Mouse (Mus musculus) Muller cell, postnatal 12 days (primary cell): Measurements from ENCODE around the gene Gstcd.

Experiments
- DNase-seq: peaks from one replicate; pipeline ENCODE4 v3.0.0-alpha.2; 2015; ENCODE audit errors: inconsistent ontology term

The Gstcd gene

DNA sequence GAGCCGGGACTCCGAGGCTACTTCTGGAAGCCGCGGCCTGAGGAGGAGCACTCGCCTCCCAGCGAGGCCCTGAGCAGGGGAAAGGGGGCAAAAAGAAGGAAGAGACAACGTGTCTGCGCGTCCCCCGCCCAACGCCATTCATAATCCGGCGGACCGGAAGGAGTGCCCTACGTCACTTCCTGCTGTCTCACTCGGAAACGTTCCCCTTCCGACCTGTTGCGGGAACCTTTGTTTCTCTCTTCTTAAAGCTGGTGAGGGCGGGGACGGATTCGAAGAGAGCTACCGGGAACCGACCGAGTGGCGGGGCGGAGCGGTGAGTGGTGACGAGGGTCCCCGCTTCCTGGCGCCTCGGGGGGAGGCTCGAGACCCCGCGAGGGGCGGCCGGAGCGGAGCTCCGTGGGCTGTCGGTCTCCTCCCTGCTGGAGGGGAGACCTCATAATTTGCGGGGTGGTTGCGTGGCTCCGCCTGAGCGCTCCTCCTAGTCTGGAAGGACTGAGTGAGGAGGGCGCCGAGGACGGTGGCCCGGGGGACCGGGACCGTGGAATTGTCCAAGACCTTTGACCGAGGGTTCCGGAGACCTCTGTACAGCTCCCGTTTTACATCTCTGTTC lies at the start of gene Gstcd, which contains the start of gene Ints12:
Gstcd (minus strand) TSS at position 370 of the 610 bp plus-strand sequence.
Ints12 (plus strand) TSS at position 177 of the 610 bp plus-strand sequence.
- DNase-seq: peak; percentile 94

DNA sequence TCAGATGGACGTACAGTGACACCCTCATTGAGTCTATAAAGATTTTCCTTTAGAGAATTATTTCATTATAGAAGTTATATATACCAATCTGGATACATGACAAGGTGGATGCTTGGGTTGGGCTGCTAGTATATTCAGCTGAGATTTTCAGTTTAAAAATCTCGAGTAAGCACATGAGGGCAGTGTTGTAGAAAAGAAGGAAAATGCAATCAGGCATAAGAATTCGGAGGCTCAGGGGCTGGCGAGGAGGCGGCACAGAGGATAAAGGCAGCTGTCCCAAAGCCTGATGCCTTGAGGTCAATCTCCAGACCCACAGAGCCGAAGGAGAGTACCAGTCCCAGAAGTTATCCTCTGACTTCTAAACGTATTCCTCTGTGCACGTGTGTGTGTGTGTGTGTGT lies 40.8 kb upstream of the Gstcd start:
- DNase-seq: no peak

DNA sequence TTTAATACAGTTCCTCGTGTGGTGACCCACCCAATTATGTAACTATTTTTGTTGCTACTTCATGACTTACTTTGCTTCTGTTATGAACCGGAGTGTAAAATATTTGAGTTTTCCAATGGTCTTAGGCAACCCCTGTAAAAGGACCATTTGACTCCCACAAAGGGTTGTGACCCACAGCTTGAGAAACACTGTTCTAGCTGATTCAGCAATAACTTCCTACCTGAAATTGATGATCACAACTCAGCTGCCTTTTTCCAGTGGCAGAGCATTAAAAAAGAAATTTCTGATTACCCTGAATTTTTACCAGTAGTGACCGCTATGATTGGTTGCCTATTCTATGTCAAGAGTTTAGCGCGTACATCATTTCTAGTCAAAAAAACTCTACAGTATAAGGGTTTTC lies 39.5 kb upstream of the Gstcd start:
- no peak for DNase-seq

DNA sequence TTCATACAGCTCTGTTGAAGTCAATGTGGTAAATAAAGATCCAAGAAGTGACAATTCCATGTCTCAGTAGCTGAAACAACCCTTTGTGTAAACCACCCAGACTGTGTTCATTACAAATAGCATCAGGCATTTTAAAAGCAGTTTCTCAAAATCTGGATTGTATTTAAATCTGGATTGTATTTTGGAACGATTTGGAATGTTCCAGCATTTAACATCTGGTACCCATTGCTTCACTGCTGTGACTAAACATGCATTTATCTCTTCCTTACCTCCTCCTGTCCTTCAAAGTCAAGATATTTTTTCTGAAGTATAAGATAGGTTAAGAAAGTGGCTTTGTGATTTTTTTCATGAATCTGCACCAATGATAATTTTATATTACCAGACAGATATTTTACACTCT lies 21.4 kb upstream of the Gstcd start:
- no peak for DNase-seq

DNA sequence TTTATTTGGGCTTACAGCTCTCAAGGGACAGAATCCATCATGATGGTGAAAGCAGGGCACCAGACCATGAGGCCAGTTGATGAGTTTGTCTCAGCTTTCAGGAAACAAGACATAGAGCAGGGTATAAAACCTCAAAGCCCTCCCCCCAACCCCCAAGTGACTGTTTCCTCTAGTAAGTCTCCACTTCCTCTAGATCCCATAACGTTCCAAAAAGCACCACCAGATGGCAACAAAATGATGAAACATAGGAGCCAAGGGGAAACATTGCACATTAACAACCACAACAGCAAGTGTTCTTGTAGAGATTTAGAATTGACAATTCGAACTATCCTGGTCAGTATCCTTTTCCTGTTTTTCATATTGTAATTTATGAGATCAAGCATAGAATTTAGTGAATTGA lies 19.9 kb upstream of the Gstcd start:
- DNase-seq: peak; percentile 34

DNA sequence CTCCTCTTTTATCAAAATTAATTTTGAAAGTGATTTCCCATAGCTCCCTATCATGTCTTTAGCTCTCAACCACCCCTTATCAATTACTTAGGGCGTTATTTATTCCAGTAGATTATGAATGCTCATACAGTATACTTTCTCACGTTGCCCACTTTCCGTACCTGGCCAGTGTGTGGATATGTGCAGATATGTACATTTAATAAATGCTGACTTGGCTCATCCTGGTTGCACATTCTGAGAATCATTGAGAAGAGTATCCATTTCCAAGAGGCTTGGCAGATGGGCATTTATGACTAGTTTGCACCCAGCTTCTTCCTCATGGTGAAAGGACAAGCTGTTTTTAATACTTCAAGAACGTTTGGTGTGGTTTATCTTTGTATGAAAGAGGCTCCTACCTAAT lies 18.0 kb upstream of the Gstcd start:
- no peak for DNase-seq

DNA sequence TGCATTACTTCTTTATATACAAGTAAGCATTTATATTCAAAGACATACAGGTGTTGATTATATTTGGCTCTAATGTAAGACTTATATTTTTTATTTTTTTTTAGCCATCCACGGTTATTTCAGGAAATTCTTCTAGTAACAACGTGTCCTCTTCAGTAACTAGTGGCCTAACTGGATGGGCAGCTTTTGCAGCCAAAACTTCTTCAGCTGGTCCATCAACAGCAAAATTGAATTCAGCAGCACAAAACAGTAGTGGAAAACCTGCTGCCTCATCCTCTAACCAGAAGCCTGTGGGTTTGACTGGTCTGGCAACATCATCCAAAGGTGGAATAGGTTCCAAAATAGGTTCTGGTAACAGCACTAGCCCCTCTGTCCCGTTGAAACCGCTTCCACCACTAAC lies 16.9 kb upstream of the Gstcd start:
- DNase-seq: no peak

DNA sequence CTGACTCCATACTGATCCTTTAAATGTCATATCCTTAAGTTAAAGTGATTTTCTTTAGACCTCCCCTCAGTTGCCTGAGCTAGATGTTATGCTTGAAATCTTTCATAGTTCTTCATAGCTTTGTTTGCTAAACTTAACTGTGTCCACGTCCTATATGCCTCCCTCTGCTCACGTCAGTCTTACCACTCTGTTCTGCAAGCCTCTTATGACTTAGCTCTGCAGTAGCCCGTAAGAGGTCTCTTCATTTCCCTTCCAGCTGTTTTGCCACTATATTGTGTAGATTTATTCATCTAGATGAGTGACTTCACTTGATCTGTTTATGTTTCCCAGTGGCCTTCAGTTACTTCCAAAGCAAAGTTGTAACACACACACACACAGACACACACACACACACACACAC lies 12.6 kb upstream of the Gstcd start:
- DNase-seq: no peak

DNA sequence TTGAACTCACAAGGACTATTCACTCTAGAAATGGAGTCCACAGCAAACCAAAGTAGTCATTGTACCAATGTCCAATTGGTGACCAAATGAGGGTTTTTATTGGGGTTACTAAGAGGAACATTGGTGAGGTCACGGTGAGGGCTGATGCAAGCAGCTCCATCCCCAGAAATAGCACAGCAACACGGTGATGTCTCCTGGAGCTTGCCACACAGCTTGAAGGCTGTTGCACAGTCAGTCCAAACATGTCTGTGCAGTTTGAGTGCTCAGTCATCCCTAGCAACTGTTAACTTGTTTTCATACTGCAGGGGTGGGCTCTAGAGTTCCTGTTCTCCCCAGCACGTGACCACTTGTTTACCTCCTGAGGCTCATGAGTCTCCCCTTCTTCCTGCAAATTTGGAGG lies 11.9 kb upstream of the Gstcd start:
- no peak for DNase-seq

DNA sequence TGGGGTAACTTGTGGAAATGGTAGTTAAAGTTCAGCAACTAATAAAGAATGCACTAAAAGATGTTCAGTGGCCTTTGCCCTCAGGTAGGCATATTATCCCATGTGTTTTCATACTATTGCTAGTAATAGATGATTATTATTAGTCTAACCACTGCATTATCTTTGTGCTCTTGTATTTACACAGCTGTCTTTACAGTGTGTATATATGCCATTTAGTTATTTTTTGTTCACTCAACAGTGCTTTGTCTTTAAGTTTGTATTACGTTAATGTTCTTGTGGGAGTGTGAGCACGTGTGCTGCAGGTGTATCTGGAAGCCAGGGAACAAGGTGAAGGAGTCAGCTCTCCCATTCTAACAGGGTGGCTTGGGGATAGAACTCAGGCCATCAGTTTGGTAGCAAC lies 7.1 kb upstream of the Gstcd start:
- no peak for DNase-seq

DNA sequence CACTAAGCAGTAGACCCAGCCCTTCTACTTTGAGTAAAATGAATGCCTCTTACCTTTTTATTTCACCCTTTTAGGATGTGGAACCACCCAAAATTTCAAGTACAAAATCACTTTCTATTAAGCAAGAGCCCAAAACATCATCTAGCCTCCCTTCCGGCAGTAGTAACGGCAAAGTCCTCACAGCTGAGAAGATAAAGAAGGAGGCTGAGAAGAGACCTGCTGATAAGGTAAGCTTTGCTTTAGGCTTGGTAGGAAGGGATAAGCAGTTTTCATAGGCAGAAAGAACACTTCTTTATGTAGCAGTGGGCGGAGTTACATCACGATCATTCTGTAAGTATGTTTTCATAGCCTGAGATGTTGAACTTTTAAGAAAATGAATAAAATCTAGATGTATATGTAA lies 6.5 kb upstream of the Gstcd start:
- no peak for DNase-seq

DNA sequence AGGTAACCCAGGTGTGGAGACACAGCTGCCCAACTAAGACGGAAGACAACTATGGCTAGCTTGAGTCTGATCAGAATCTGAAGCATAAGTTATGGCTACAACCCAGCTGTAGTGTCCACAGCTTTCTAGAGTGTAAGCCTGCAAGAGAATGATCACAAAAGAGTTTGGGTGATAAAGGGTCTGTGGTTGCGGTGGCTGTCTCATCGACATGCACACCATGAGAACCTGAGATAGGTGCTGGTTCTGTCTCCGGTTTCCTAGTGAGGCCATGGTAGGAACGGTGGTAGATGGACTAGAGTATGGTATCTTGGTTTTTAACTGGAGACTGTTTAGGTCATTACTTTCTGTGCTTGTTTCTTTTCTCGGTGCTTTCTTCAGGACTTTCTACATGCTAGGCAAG lies 6.1 kb upstream of the Gstcd start:
- no peak for DNase-seq

DNA sequence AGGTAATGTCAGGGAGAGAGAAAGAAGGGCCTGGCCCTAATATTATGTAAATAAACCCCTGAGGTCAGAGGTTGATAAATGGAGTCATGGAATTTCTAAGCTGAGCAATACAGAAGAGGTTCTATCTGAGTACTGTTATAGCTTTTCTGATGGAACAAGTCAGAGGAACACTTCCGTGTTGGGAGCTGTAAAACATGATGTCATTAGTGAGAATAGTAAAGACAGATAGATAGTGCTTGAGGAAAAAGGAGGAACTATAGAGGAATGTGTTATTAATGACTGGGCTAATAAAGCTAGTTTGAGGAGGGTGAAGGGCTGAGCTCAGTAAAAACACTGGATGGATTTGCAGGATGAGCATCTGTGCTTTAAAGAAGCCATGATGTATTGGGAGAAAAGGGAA lies 2.5 kb upstream of the Gstcd start:
- DNase-seq: no peak

DNA sequence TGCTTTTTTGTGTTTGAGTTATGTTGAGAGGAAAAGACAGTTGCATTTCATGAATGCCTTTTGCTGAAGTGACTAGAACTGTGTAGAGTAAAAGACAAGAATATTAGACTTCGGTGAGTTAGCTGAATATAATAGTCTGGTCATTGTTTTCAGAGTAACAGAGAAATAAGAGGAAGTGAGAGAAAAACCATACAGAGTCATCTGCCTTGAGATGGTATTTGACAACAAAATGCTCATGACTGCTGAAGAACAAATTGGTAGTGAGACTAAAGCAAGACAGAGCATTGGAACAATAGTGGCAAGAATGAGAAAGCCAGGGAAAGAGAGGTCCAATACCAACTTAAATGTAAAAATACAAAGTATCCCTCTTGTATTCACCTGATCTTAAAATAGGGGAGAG lies 1.1 kb upstream of the Gstcd start:
- no peak for DNase-seq

DNA sequence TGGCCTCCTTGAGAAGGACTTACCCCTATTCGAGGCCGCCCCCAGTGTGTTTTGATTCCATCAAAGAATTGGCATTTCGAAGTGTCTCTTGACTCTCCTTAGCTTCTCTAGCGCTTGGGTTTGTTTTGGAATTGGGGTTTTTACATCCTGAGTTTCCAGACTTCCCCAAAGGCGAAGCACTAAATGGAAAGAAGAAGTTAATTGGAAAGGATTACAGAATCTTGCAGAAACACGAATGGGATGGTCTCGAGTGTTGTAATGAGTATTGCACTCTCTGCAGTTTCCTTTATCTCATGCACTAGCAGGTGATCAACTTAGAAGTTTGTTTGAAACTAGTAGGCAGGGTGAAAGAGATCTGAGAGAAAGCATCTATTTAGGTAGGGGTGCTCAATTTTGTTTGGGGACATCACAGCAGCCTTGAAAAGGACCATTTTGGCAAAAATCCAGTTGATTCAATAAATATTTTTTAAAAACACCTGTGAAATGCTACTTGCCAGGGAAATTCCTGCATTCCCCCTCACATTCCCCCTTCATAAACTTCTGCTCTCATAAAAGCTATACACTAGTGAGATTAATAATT lies 531 bp upstream of the Gstcd start:
- DNase-seq: peak; percentile 4

DNA sequence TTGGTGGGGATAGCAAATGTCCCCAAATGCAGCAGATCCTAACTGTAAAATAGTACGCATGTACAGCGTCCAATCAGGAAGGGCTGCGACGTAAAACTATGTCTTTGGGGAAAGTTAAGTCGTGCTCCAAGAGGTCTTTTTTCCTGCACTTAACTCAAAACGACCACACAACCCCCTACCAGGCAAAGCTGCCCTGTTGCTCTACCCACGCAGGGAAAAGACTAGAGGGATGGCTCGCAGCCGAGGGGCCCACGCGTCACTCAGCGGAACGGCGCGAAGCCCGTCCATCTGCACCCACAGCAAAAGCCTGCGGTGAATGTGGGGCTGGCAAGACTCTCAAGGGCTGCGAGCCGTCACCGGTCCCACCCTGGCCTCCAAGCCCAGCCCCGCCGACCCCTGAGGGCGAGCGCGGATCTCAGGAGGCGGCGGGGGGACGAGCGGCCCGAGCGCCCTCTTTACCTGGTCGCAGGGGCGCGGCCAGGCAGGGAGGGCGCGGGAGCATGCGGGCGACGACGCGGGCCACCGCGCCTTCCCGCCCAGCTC lies 641 bp downstream of the Gstcd start:
- DNase-seq: no peak

DNA sequence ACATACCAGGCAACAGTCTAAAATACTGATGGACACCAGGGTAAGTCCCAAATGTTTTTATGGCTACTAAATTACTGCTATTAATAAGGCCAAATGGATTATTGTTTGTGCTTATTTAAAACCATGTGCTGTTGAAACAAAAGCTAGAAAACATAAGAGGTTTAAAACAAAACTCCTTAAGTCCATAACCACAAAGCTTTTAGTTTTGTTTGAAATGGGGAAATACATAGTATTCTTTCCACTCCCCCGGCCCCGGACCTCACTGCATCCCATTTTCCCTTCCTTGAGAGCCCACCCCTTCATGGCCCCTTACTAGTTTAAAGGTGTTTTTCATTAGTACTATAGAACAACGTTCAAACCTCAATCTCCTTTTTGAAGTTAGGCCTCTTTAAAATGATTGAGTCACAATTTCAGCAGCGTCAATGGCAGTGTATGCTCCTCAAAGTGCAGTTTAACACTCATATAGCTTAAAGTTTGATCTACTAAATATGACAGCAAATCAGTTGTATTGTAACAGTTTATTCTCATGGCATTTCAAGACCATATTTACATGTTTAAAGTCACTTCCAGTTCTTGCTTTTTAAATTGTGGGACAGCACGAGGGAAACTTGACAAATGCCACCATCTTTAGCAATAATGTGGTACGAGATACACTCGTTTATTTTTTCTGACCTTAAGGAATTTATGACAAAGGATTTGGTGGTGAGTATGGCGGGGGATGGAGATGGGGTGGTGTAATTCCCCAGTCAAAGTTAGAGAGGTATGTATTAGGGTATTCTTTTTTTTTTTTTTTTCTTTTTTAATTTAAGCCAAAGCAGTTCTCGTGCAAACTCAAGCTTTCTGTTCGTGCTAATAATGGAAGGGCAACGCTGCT lies 1.3 kb downstream of the Gstcd start:
- DNase-seq: peak; percentile 19

DNA sequence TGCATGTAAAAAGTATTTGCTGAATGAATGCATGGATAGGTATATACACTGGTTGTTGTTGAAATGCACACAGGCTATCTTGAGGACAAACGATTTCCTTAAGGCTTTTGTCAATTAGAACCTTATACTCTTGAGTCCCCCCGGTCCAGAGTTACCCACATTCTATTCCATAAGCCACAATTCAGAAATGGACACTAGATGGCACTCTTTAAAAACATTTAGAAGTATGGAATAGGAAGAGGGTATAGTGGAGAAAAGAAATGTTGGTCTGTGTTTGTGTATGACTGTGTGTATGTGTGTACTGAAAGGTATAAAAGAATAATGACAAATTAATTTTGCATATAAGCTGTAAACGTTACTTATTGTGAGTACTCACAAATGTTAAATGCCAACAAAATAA lies 6.0 kb downstream of the Gstcd start:
- peak; percentile 63 for DNase-seq

DNA sequence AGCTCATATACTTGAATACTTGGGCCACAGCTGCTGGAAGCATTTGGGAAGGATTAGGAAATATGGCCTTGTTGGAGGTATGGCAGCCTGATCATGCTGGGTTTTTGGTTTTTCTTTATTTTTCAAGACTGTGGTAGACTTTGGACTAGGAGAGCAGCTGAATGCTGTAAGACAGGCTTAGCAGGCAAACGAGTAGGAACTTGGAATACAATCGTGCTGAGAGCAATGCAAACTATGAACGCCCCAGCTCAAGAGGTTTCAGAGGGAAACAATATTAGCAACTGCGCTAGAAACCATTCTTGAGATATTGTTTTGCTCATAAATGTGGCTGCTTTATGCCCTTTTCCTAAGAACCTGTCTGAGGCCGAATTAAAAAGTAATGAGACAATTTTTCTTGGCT lies 9.1 kb downstream of the Gstcd start:
- DNase-seq: no peak

DNA sequence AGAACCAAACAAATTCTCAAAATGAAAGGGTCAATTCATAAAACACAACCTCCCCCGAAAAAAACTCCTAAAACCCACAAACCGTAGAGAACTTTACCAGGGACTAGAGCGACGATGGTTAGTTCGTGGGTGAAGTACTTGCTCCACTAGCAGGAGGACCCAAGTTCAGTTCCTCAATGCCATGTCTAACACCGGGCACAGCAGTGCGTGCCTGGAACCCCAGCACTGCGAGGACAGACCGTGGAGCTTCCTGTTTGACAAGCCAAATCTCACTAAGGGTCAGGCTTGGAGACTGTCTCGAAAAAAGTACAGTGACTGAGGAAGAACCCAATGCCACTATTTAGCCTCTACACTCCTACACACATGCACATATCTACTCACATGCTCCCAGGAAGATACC lies 16.3 kb downstream of the Gstcd start:
- no peak for DNase-seq

DNA sequence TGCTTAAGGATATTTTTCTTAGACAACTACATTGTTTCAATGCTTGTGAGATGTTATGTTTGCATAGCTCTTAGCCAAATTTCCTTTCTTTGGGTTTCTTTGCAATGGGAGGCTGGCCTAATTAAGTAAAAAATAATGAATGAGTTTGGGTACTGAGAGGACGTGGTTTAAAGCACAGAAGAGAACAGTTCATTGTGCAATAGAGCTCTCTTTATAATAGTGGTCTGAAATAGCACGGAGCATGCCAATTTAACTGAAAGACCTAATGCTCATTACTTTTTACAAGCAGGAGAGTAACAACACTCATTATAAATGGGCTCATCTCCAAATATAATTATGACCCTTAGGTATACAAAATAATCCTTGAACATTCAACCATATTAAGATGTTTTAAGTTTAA lies 39.8 kb downstream of the Gstcd start:
- DNase-seq: peak; percentile 38

DNA sequence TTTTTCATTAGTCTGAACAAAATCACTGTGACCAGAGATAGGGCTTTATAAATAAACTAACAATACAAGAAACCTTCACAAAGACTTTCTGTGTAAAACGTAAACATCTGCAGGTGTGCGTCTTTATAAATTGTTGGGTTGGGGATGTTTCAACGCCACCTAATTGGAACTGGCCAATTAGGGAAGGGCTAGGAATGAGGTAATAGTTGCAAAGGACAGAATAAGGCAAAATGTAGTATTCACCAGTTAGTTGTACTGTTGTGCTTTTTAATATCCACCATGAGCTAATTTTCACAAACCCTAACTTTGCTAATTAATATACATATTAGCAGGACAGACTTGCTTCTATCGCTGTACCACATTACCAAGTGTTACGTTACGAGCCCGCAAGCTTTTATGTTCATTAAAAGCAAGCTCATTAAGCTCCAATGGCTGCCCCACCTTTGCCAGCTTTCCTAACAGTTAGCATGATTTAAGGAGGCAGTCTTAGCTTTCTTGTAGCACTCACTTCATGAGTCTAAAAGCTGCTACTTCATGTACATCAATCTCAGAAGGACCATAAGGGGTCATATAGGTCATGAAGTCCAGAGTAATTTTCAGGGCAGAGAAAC lies 58.6 kb downstream of the Gstcd start:
- DNase-seq: no peak
